In the genomic region with DNA sequence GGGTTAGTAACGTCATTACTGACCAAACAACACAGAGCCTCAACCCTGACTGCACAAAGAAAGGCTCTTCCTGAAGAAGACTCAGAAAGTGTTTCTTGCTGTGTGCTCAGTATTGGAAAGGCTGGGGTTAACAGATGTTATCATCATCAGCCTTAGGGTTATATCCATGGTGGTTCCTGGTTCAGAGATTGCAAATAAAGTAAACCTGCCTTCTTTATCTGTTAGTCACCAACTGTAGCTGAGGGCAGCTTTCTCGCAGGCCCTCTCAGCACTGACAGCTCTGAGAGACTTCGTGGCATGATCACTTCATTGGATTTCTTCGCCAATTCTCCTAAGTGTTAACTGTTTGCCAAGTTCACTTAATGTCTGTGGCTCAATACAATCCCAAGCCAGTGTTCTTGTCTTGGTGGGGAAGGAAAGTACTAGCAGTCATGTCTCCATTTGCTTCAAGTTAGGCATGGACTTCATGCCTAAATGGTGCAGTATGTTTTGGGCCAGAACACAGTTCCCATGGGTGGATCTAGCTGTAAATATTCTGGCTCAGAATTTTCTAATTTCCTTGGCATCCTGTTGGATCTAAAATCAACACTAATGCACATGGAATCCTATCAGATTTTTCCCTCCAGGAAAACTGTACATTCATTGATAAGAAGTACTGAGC, we compare ENCODE assay signal across 24 mouse cellular contexts.
DNase-seq lines count a peak whose midpoint lies in the region; ATAC-seq lines count a peak whose summit lies in the region.
"Had no signal": no experiment of that assay in that cellular context is flagged by ENCODE, and none has a peak within 500 bp of the region (broad histone marks: within the 10 kb centered on the region; RNA-seq: fewer than 3 reads in every experiment).

No protein-coding gene starts in this region.

- peak; percentile 62 for DNase-seq in midbrain, embryonic 11.5 days (ENCODE audit: low spot score, missing footprints)
- DNase-seq in midbrain, embryonic 14.5 days = no peak
- no peak for DNase-seq in limb, embryonic 11.5 days (ENCODE audit: low spot score)
- DNase-seq in gastrocnemius, postnatal 14 days = no peak
- DNase-seq in thymus, postnatal 10 days (ENCODE audit: low spot score in 2 of 2) = no peak
- DNase-seq: adrenal gland, postnatal 10 days; B cell, adult 2 months; cerebellum, adult 11 months; cerebellum, adult 8-10 months; cerebellum, postnatal 14 days; gastrocnemius, postnatal 25 days; heart, postnatal 10 days; heart, postnatal 4 days had no signal

- 0 out of 2 replicates have a peak overlapping the region, but pooled peaks have one; percentile 25 for H3K27ac ChIP-seq in forebrain, embryonic 12.5 days
- no peak overlapping the region for H3K27ac ChIP-seq in forebrain, embryonic 13.5 days
- H3K27ac ChIP-seq in midbrain, embryonic 11.5 days (ENCODE audit: low read depth, low read length) = no peak overlapping the region
- no peak overlapping the region for H3K27ac ChIP-seq in midbrain, embryonic 14.5 days (replicated peaks; ENCODE audit: low read depth, low read length)
- 0 out of 2 replicates have a peak overlapping the region, but pooled peaks have one; percentile 1 for H3K27ac ChIP-seq in limb, embryonic 11.5 days (replicated peaks; ENCODE audit: low read depth, low read length)
- H3K27ac ChIP-seq: embryonic facial prominence, embryonic 12.5 days; forebrain, embryonic 10.5 days; heart, embryonic 10.5 days; hindbrain, embryonic 13.5 days had no signal

- no peak for ATAC-seq in forebrain, embryonic 12.5 days (ENCODE audit: low FRiP score)
- no peak for ATAC-seq in forebrain, embryonic 13.5 days
- no peak for ATAC-seq in midbrain, embryonic 11.5 days (ENCODE audit: low FRiP score)
- no peak for ATAC-seq in midbrain, embryonic 14.5 days (ENCODE audit: low FRiP score, low TSS enrichment)
- no peak for ATAC-seq in limb, embryonic 11.5 days (ENCODE audit: insufficient number of reproducible peaks, low FRiP score, low TSS enrichment, low read depth)
- ATAC-seq in frontal cortex, adult (ENCODE audit: low TSS enrichment) = no peak
- ATAC-seq: CD4-positive, CD25-positive, alpha-beta regulatory T cell, adult 4 months; forebrain, embryonic 16.5 days had no signal

- H3K27me3 ChIP-seq in forebrain, embryonic 12.5 days = no peaks in the 10 kb centered on the region
- H3K27me3 ChIP-seq in forebrain, embryonic 13.5 days = no peaks in the 10 kb centered on the region
- H3K27me3 ChIP-seq in midbrain, embryonic 11.5 days (ENCODE audit: control insufficient read depth, insufficient read depth, low read length) = no peaks in the 10 kb centered on the region
- H3K27me3 ChIP-seq in midbrain, embryonic 14.5 days (ENCODE audit: control insufficient read depth, insufficient read depth, low read length) = no peaks in the 10 kb centered on the region
- no peaks in the 10 kb centered on the region for H3K27me3 ChIP-seq in limb, embryonic 11.5 days (ENCODE audit: control insufficient read depth, insufficient read depth, low read length)
- H3K27me3 ChIP-seq: embryonic facial prominence, embryonic 12.5 days; hindbrain, embryonic 13.5 days had no signal

- H3K9me3 ChIP-seq in forebrain, embryonic 12.5 days = no peaks in the 10 kb centered on the region
- no peaks in the 10 kb centered on the region for H3K9me3 ChIP-seq in forebrain, embryonic 13.5 days (replicated peaks)
- H3K9me3 ChIP-seq in midbrain, embryonic 11.5 days (ENCODE audit: control insufficient read depth, low read length) = no peaks in the 10 kb centered on the region
- H3K9me3 ChIP-seq in midbrain, embryonic 14.5 days (ENCODE audit: control insufficient read depth, low read length) = no peaks in the 10 kb centered on the region
- no peaks in the 10 kb centered on the region for H3K9me3 ChIP-seq in limb, embryonic 11.5 days (ENCODE audit: control insufficient read depth, low read length)
- H3K9me3 ChIP-seq: embryonic facial prominence, embryonic 12.5 days; forebrain, embryonic 10.5 days; G1E; heart, embryonic 10.5 days; hindbrain, embryonic 13.5 days had no signal

- H3K9ac ChIP-seq in forebrain, embryonic 12.5 days = no peak overlapping the region
- H3K9ac ChIP-seq in forebrain, embryonic 13.5 days = no peak overlapping the region
- H3K9ac ChIP-seq in midbrain, embryonic 11.5 days (ENCODE audit: low read length) = no peak overlapping the region
- H3K9ac ChIP-seq in midbrain, embryonic 14.5 days (replicated peaks; ENCODE audit: low read length) = no peak overlapping the region
- H3K9ac ChIP-seq in limb, embryonic 11.5 days (ENCODE audit: low read length) = no peak overlapping the region
- H3K9ac ChIP-seq: embryonic facial prominence, embryonic 12.5 days; hindbrain, embryonic 13.5 days had no signal

- no peak overlapping the region for H3K4me2 ChIP-seq in forebrain, embryonic 12.5 days
- H3K4me2 ChIP-seq in forebrain, embryonic 13.5 days = no peak overlapping the region
- no peak overlapping the region for H3K4me2 ChIP-seq in midbrain, embryonic 11.5 days
- H3K4me2 ChIP-seq in midbrain, embryonic 14.5 days (ENCODE audit: low read length) = no peak overlapping the region
- H3K4me2 ChIP-seq in limb, embryonic 11.5 days (ENCODE audit: low read depth, severe bottlenecking) = no peak overlapping the region
- H3K4me2 ChIP-seq: embryonic facial prominence, embryonic 12.5 days; hindbrain, embryonic 13.5 days had no signal

- peaks cover 40% of the 10 kb centered on the region for H3K4me1 ChIP-seq in forebrain, embryonic 12.5 days
- H3K4me1 ChIP-seq in forebrain, embryonic 13.5 days = peaks cover 54% of the 10 kb centered on the region
- H3K4me1 ChIP-seq in midbrain, embryonic 11.5 days (ENCODE audit: control insufficient read depth, insufficient read depth, low read length) = peaks cover 7% of the 10 kb centered on the region
- peaks cover 13% of the 10 kb centered on the region; the same call in 1 of the 2 replicates for H3K4me1 ChIP-seq in midbrain, embryonic 14.5 days (ENCODE audit: control insufficient read depth, insufficient read depth, low read length)
- peaks cover 19% of the 10 kb centered on the region for H3K4me1 ChIP-seq in limb, embryonic 11.5 days (ENCODE audit: control insufficient read depth, insufficient read depth, low read length)

- H3K36me3 ChIP-seq in forebrain, embryonic 12.5 days (replicated peaks) = peaks cover 16% of the 10 kb centered on the region
- H3K36me3 ChIP-seq in forebrain, embryonic 13.5 days (ENCODE audit: poor library complexity, severe bottlenecking) = peaks cover 12% of the 10 kb centered on the region
- no peaks in the 10 kb centered on the region for H3K36me3 ChIP-seq in midbrain, embryonic 11.5 days (ENCODE audit: control insufficient read depth, insufficient read depth, low read length)
- no peaks in the 10 kb centered on the region for H3K36me3 ChIP-seq in midbrain, embryonic 14.5 days (ENCODE audit: control insufficient read depth, insufficient read depth, low read length)
- no peaks in the 10 kb centered on the region for H3K36me3 ChIP-seq in limb, embryonic 11.5 days (ENCODE audit: control insufficient read depth, insufficient read depth, low read length)
- H3K36me3 ChIP-seq: embryonic facial prominence, embryonic 12.5 days; G1E; heart, embryonic 10.5 days had no signal

- no peak overlapping the region for H3K4me3 ChIP-seq in forebrain, embryonic 12.5 days (replicated peaks)
- no peak overlapping the region for H3K4me3 ChIP-seq in forebrain, embryonic 13.5 days
- no peak overlapping the region for H3K4me3 ChIP-seq in midbrain, embryonic 11.5 days (ENCODE audit: low read depth, low read length)
- H3K4me3 ChIP-seq in midbrain, embryonic 14.5 days (replicated peaks; ENCODE audit: low read depth, low read length) = no peak overlapping the region
- no peak overlapping the region for H3K4me3 ChIP-seq in limb, embryonic 11.5 days (ENCODE audit: low read depth, low read length)
- H3K4me3 ChIP-seq: embryonic facial prominence, embryonic 12.5 days; erythroblast, embryonic 14.5 days; forebrain, embryonic 10.5 days; heart, embryonic 10.5 days; hindbrain, embryonic 13.5 days had no signal

- intact Hi-C loops in gastrocnemius, postnatal 14 days (cut with DNase I; ENCODE audit: low total_unique reads) = no loop called here

- 85% methylated on average over 4 of the region's 4 CpGs for WGBS in forebrain, embryonic 12.5 days
- 79% methylated on average over 4 of the region's 4 CpGs for whole genome bisulfite sequencing in forebrain, embryonic 13.5 days
- WGBS in midbrain, embryonic 11.5 days = 79% methylated on average over 4 of the region's 4 CpGs
- 80% methylated on average over 4 of the region's 4 CpGs for WGBS in midbrain, embryonic 14.5 days
- 78% methylated on average over 4 of the region's 4 CpGs for WGBS in limb, embryonic 11.5 days

Comparison
In these comparisons a context has a peak if more than half of its experiments do, and no peak if none do; other contexts are left out.
1. H3K27ac ChIP-seq: peak in forebrain, embryonic 12.5 days (single experiment) and limb, embryonic 11.5 days (single experiment); none in forebrain, embryonic 13.5 days (single experiment), midbrain, embryonic 11.5 days (single experiment) and midbrain, embryonic 14.5 days (single experiment).